Comparison of ENCODE assay signal across 14 mouse cellular contexts in the genomic region with DNA sequence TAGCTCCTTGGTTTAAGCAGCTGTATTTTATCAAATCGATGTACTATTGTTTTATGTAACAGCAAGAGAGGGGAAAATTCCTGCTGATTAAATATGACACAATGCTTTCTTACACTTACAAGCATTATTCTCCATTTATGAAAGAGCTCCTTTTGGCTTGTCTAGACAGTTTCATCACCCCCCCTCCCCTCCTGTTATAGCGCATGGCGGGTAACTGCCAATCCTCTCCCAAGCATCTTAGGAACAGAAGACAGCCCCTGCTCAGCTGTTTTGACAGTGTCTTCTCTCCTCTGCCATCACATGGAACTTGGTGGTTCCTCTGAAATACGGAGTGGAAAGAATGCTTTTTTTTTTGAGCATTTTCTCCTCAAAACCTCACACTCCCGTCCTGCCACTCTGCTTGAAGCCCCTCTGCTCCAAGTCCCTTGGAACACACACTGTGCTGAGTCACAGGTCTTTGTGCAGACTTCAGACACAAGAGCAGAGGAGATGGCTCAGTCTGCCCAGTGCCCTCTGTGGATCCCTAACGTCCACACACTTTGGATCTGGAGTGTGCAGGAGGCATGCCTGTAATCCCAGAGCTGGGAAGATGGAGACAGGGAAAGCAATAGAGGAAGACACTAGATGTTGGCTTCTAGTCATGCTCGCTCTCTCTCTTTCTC. TPM values are rescaled to one million over a fixed set of nuclear protein-coding genes. Genes with fewer than 3 reads are reported as not detected.
DNase-seq lines count a peak whose midpoint lies in the region; ATAC-seq lines count a peak whose summit lies in the region.
"Had no signal": no experiment of that assay in that cellular context is flagged by ENCODE, and none has a peak within 500 bp of the region (broad histone marks: within the 10 kb centered on the region; RNA-seq: fewer than 3 reads in every experiment).

No protein-coding gene starts in this region.

- H3K4me3 ChIP-seq in forebrain, embryonic 13.5 days, result no peak overlapping the region
- no peak overlapping the region for H3K4me3 ChIP-seq in midbrain, embryonic 10.5 days
- H3K4me3 ChIP-seq: embryonic facial prominence, embryonic 12.5 days; liver, embryonic 12.5 days had no signal

- peak overlapping the region; percentile 17 for H3K4me2 ChIP-seq in forebrain, embryonic 13.5 days
- H3K4me2 ChIP-seq: embryonic facial prominence, embryonic 12.5 days; liver, embryonic 12.5 days had no signal

- ATAC-seq in frontal cortex, adult (ENCODE audit: low TSS enrichment), result peak; percentile 24; the same call in 1 of the 2 replicates
- ATAC-seq in forebrain, embryonic 13.5 days, result peak; percentile 64
- ATAC-seq: liver, embryonic 12.5 days had no signal

- H3K9me3 ChIP-seq in forebrain, embryonic 13.5 days (replicated peaks), result peaks cover 3% of the 10 kb centered on the region
- peaks cover 4% of the 10 kb centered on the region for H3K9me3 ChIP-seq in midbrain, embryonic 10.5 days (replicated peaks)
- H3K9me3 ChIP-seq: embryonic facial prominence, embryonic 12.5 days; liver, embryonic 12.5 days had no signal

- no peak for DNase-seq in frontal cortex, postnatal 25 days (ENCODE audit: low spot score in 2 of 2)
- DNase-seq in Muller cell, postnatal 12 days (ENCODE audit: inconsistent ontology term), result peak; percentile 62
- DNase-seq in midbrain, embryonic 10.5 days (ENCODE audit: low spot score), result no peak
- DNase-seq in urinary bladder, postnatal 4 days (ENCODE audit: low spot score in 2 of 2), result no peak
- DNase-seq in kidney, postnatal 36 days, result no peak
- DNase-seq in MN1 (ENCODE audit: low spot score), result no peak
- DNase-seq: cerebellum, adult 8-10 months; heart, postnatal 36 days; kidney, adult 18-20 months; lung, postnatal 36 days had no signal

- 0 out of 2 replicates have a peak overlapping the region, but pooled peaks have one; percentile 5 for H3K9ac ChIP-seq in forebrain, embryonic 13.5 days
- H3K9ac ChIP-seq: embryonic facial prominence, embryonic 12.5 days; liver, embryonic 12.5 days had no signal

- WGBS in forebrain, embryonic 13.5 days, result 29% methylated on average over 7 of the region's 7 CpGs
- 64% methylated on average over 7 of the region's 7 CpGs for WGBS in midbrain, embryonic 10.5 days

- peaks cover 3% of the 10 kb centered on the region; the same call in 1 of the 2 replicates for H3K36me3 ChIP-seq in forebrain, embryonic 13.5 days (ENCODE audit: poor library complexity, severe bottlenecking)
- H3K36me3 ChIP-seq in midbrain, embryonic 10.5 days, result no peaks in the 10 kb centered on the region
- H3K36me3 ChIP-seq: embryonic facial prominence, embryonic 12.5 days; liver, embryonic 12.5 days had no signal

- H3K27ac ChIP-seq in forebrain, embryonic 13.5 days, result peak overlapping the region; percentile 91
- peak overlapping the region; percentile 76 for H3K27ac ChIP-seq in midbrain, embryonic 10.5 days (replicated peaks)
- H3K27ac ChIP-seq: embryonic facial prominence, embryonic 12.5 days; liver, embryonic 12.5 days had no signal

- peaks cover 47% of the 10 kb centered on the region for H3K4me1 ChIP-seq in forebrain, embryonic 13.5 days
- peaks cover 34% of the 10 kb centered on the region for H3K4me1 ChIP-seq in midbrain, embryonic 10.5 days

- H3K27me3 ChIP-seq in forebrain, embryonic 13.5 days, result no peaks in the 10 kb centered on the region
- H3K27me3 ChIP-seq in midbrain, embryonic 10.5 days (ENCODE audit: low read depth, poor library complexity, severe bottlenecking), result peaks cover 9% of the 10 kb centered on the region; the same call in 1 of the 2 replicates
- H3K27me3 ChIP-seq: embryonic facial prominence, embryonic 12.5 days; liver, embryonic 12.5 days had no signal

RNA-seq across cellular contexts. Expression of gene Bfsp2, which starts 43.7 kb away (rescaled TPM):
- polyA plus RNA-seq in forebrain, embryonic 13.5 days (2015; fragmentation: Nextera tagmentation; extraction: Ambion mirVana), result 1.8 and 2.5 TPM in 2 replicates
- 0.75 and 2.0 TPM in 2 replicates for polyA plus RNA-seq in midbrain, embryonic 10.5 days (2016; fragmentation: Nextera tagmentation; extraction: Ambion mirVana)
